Mouse (Mus musculus) embryonic facial prominence, embryonic 15.5 days (tissue): ENCODE data around the gene Ube2g1. TPM values are rescaled to one million over a fixed set of nuclear protein-coding genes. Genes with fewer than 3 reads are reported as not detected.

ENCODE experiments used
- microRNA-seq: library from miRNA; unstranded; fragments of <30 nt; microRNA quantifications from one replicate; pipeline ENCODE4, GENCODE M21; 2016; ENCODE audit warnings: borderline number of aligned reads
- polyA plus RNA-seq: library from polyadenylated mRNA; unstranded; fragments of >200 nt; fragmentation: Nextera tagmentation; extraction: Ambion mirVana; gene quantifications from 2 replicates; pipeline ENCODE4 v1.2.1, GENCODE M21; 2015

Ube2g1 gene
- polyA plus RNA-seq, 1 experiment from 2014 or later: 64.3 TPM

Small RNA genes within 50 kb of the gene (microRNA-seq; reads per million reads assigned to microRNA genes)
- gene Gm25678: not detected

Other genes with a start within 250 kb of the Ube2g1 start
- gene Tekt1, start 244.8 kb upstream of the Ube2g1 start, polyA plus RNA-seq: 20.6 and 40.5 TPM in 2 replicates
- gene Smtnl2, start 195.6 kb upstream of the Ube2g1 start, polyA plus RNA-seq: 58.8 and 64.3 TPM in 2 replicates
- gene Ggt6, start 171.8 kb upstream of the Ube2g1 start, polyA plus RNA-seq: 6.3 and 7.0 TPM in 2 replicates
- 123 and 138 TPM in 2 replicates for gene Mybbp1a, start 165.9 kb upstream of the Ube2g1 start, polyA plus RNA-seq
- 11.8 and 12.0 TPM in 2 replicates for gene Spns2, start 117.4 kb upstream of the Ube2g1 start, polyA plus RNA-seq
- 0.53 and 0.95 TPM in 2 replicates for gene Spns3, start 56.8 kb upstream of the Ube2g1 start, polyA plus RNA-seq
- gene Ankfy1, start 82.7 kb downstream of the Ube2g1 start, polyA plus RNA-seq: 20.3 and 21.0 TPM in 2 replicates
- 9.4 and 9.6 TPM in 2 replicates for gene Cyb5d2, start 188.9 kb downstream of the Ube2g1 start, polyA plus RNA-seq
- gene Zzef1, start 188.9 kb downstream of the Ube2g1 start, polyA plus RNA-seq: 9.7 and 11.7 TPM in 2 replicates